Mouse (Mus musculus): ENCODE measurements around the gene Shisa9. TPM values are rescaled to one million over a fixed set of nuclear protein-coding genes. Genes with fewer than 3 reads are reported as not detected.

Shisa9 gene
- polyA plus RNA-seq, 2 experiments from 2014 or later, result not detected

DNA sequence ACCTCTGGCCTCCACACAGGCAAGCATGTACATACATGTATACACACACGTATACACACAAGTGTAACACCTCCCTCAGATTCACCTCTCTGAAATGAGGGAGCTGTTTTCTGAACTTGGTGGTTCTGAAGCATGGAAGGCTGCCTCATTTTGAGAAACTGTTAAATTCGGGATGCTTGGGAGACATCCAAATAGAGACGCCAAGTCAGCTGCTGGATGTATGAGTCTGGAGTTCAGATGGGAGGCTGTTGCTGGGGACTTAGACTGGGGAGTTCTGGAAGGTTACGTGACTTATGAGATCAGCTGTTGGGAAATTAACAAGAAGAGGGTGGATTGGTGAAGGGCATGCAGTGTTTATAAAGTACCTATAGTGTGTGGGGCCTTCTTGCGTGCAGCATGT is 88.7 kb downstream of the Shisa9 start:
- ATAC-seq, result no peak

DNA sequence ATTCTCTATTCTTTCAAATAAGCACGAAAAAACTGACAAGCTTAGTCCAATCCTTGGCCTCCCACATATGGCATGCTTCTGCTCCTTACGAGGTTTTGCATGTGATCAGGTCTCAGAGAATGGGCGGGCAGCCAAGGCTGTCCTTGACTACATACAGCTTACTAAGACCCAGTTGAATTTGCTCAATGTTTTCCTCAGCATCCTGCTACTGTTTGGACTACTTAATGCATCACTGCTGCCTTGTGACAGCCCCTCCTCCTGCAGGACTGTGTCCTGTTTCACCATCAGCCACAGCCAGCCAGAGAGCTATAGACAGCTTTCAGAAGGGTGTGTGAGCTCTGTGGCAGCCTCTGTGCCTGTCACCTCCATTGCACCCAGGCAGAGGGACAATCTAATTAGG is 92.4 kb downstream of the Shisa9 start:
- no peak for ATAC-seq

DNA sequence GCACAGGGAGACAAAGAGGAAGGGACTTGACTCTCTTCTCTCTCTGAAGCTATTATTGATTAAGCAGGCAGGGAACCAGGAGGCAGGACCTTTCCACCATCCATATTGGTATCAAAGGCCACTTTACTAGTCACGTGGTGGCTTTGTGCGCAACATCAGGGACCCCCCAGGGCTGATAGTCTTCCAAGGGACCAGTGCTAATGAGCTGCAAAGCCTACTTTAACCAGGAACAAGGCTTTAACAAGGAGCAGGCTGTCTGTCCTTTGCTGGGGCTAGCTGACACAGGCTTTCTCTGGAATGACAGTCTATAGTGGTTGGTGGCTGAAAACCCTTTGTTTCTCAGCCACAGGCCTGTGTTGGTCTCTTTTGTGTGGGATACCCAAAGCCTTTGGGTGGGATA is 92.8 kb downstream of the Shisa9 start:
- ATAC-seq, result no peak

- ATAC-seq, result no peak
Measured at GRCm38 (mm10) chr16:12083082-12083481, 99.2 kb downstream of the Shisa9 start.

DNA sequence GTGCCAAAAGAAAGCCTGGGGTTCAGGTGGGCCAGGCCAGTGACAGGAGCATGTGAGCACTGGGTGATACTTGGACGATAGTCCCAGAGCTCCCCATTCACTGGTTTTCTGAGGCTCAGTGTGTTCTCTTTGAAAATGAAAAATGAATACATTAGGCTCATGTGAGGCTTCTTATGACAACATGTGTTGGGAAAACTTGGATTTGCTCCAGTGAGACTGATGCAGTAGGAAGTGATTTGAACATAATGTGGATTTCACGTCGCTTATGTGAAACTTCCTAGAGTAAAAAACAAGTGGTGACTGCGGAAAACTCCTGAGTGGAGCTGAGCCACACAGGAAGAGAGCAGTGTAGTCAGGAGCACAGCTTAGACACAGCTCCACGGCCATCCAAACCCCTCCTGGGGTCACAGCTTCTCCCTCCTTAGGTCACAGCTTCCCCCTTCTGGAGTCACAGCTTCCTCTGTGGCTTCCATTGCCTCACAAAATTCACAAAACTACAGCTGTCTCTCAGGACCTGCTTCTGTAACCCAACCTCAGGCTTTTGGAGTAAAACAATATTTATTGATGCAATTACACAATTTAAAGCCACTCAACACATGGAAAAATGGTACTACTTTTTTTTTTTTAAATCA is 106.8 kb downstream of the Shisa9 start:
- no peak for ATAC-seq

- no peak for ATAC-seq
Measured at GRCm38 (mm10) chr16:12093253-12093652, 109.3 kb downstream of the Shisa9 start.

DNA sequence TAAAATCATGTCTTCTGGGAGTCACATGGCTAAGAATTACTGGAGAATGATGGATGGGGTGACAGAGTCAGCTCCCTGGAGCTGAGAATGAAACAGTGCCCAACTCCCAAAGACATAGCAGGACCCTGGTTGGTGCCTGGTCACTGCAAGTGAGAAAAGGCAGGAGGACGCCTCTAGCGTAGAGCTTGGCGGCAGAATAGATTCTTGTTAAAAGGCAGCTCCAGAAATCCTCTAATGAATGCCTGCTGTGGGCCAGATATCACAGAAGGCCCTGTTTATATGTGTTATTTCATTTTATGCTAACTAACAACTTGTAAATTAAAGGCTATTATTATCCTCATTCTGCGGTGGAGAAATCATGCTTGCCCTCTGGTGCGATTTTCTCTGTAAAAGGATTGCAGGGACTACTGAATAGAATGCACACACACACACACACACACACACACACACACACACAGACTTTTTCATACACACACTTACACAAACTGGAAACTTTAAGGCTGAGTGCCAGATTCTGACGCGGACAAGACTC is 110.9 kb downstream of the Shisa9 start:
- no peak for ATAC-seq

DNA sequence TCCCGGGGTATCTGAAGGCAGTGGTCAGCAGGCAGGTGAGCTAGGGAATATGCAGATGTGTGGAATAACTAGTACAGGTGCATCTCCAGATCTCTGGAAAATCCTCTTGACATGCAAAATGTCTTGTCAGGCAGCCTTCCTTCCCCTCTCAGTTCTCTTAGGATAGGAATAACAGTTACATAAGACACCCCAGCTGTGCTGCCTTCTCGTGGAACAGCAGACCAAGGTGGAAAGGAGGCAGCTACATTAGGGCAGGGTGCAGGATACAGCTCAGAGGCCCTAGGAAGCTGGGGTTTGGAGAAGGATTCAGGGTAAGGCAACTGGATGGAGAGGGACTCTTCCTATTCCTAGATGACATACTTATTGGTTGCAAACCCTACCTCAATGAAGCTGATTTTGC is 111.5 kb downstream of the Shisa9 start:
- ATAC-seq, result no peak

- ATAC-seq, result no peak
Measured at GRCm38 (mm10) chr16:12108436-12108835, 124.5 kb downstream of the Shisa9 start.

DNA sequence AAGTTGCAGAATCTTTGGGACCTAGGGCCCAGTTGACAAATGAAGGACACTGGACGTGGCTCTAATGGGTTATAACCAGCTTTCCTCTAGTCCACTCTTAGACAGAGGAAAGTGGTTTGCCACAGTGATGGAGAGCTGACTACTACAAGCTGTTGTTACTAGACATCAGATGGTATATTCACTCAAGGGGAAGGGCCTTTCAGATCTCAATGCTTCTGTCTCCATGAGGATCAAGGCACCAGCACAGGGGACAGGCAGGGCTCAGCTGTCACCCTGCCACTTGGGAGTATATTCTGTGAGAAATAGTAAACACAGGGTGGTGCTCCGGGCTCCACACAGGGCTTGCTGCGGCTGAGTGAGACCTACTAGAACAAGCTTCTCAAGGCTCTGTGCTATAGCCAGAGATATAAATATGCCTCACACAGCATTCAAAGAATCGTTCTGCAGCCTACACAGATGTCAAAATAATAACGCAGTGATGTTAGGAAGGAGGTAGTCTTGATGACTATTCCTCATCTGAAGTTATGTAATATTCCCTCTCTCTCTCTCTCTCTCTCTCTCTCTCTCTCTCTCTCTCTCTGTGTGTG is 127.0 kb downstream of the Shisa9 start:
- no peak for ATAC-seq

- ATAC-seq, result no peak
Measured at GRCm38 (mm10) chr16:12114396-12114795, 130.5 kb downstream of the Shisa9 start.

GRCm38 (mm10) chr16:12115040-12115856 is 131.3 kb downstream of the Shisa9 start:
- ATAC-seq, result no peak

DNA sequence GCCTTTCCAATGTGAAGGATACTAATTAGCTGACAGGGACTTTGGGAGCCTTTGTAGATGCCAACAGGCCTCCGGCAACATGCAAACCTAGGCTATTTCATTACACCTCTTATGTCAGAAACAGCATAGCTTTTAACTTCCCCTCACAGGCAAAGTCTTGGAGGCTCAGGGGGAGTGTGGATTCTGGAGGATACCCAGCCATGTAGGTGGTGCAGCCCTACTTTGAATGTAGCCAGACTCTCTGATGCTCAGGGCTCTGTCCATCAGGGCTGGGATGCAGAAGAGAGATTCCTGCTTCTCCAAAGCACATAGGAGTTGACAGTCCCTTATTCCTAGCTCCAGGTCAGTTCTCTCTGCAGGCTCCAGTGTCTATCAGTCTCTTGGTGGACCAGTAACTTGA is 133.0 kb downstream of the Shisa9 start:
- no peak for ATAC-seq

GRCm38 (mm10) chr16:12119463-12119862 is 135.6 kb downstream of the Shisa9 start:
- ATAC-seq, result no peak

GRCm38 (mm10) chr16:12129782-12130181 is 145.9 kb downstream of the Shisa9 start:
- ATAC-seq, result no peak

- ATAC-seq, result no peak
Measured at GRCm38 (mm10) chr16:12146666-12147065, 162.8 kb downstream of the Shisa9 start.

DNA sequence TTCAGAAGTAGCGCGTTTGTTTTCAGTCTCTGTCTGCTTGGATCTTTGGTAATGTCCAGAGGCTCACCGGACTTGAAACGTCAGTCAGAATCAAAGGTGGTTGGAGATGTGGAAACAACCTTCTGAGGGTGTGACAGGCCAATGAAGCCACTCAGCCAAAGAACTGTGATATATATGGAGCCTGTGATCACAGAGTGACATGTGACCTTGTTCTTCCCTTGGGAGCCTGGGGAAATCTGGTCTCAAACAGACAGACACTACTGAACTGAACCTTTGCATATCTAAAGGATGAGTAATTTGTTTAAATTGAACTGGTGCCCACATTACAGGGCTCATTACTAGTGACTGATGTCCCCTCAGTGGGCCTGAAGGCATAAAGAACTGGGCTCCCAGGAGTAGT is 168.1 kb downstream of the Shisa9 start:
- ATAC-seq, result no peak

- no peak for ATAC-seq
Measured at GRCm38 (mm10) chr16:12154476-12154875, 170.6 kb downstream of the Shisa9 start.

GRCm38 (mm10) chr16:12173482-12174041 is 189.6 kb downstream of the Shisa9 start:
- no peak for ATAC-seq

DNA sequence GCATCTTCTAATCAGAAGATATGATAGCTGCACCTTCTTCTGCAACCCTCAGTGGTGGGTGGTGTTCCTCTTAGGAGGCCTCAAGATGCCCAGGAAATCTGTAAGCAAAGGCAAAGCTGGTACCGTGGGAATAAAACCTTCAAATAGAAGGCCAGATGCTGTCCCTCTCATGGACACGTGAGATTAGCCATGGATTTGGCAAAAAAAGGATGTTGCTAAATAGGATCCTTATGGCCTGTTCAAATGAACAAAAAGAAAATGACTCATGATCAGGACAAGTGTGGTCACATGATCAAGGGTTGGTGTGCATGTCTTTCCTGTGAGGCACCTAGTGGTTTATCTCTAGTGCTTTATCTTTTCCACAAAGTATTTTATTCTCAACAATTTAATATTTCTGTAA is 194.1 kb downstream of the Shisa9 start:
- no peak for ATAC-seq

DNA sequence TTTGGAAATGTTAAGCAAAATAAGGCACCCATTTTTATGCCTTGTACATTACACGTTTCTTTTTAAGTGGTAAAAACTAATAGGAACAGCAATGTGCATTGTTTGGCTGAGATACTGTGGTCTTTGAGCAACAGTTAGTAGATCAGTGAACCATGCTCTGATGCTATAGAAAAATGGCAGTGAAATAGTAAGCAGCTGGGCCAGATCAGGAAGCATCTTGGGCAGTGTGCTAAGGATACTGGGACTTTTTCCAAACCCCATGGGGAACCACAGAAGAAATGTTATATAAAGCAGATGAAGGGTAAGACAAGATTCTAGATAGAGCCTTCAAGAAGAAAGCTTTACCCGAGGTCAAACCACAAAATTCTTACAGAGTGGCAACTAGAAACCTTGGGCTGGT is 205.8 kb downstream of the Shisa9 start:
- ATAC-seq, result no peak

DNA sequence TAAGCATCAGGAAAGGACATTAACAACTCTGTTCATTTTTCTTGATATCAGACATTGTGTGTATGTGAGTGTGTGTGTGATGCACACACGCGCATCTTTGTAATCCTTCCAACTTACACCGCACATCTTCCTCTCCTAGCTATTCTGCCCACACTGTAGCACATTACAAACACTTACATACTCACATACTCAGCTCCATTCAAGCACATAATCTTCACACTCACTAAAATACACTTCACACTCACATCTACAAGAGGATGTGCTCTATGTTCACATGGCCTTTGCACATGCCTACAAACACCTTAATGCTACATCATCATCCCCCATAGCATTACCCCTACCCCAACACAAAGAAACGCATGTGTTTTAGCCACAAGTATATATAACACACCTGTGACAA is 212.9 kb downstream of the Shisa9 start:
- no peak for ATAC-seq

- ATAC-seq, result no peak
Measured at GRCm38 (mm10) chr16:12197611-12198010, 213.7 kb downstream of the Shisa9 start.
